Mouse (Mus musculus) ovary, adult 10 weeks (tissue): ENCODE data around the gene Olfr1535. TPM values are rescaled to one million over a fixed set of nuclear protein-coding genes. Genes with fewer than 3 reads are reported as not detected.

ENCODE experiments used
- polyA plus RNA-seq: library from polyadenylated mRNA; stranded (reverse); fragments of 350-450 nt; fragmentation: Illumina TruSeq; extraction: RNeasy Lipid Tissue Mini Kit (QIAGEN cat#74804); gene quantifications from one replicate; pipeline ENCODE4 v1.2.3, GENCODE M21; 2014

Olfr1535 gene
- not detected for polyA plus RNA-seq

DNA sequence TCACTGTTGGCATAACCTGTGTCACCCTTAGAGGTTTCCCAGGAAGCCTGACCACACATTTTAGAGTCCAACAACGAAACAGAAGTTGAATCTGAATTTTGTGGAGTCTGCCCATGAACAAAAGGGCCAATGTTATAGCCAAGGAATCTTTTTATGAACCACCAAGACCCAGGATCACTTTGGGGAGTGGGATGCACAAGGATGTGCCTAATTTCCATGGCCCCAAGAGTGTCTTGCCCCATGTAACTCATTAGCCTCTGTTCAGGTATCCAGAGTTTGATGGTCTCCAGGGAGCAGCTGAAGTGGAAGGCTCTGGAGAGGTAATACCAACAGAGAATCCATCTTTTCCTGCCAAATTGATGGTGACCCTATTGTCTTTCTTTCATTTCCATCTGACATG lies at the start of gene Olfr1535:
Olfr1535 (minus strand) TSS at position 101 of the 400 bp plus-strand sequence.

DNA sequence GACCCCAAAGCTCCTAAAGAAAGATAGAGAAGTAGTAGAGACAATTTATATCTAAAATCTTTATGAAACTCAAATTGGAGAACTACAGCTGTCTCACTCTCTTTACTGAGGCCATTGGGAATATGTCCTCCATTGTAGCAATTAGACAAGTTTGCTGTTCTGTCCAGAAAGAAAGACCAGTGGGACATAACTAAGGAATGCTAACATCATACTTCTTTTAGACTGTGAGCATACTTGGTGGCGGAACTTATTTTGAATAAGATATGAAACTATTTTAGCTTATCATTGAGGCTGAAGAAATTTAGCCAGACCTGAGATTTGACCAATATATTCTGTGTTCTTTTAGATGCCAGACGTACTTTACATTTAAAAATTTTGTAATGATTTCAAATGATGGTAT lies 22.0 kb upstream of the Olfr1535 start, which contains the start of gene Olfr1364:
Olfr1364 (minus strand) TSS at position 101 of the 400 bp plus-strand sequence.

DNA sequence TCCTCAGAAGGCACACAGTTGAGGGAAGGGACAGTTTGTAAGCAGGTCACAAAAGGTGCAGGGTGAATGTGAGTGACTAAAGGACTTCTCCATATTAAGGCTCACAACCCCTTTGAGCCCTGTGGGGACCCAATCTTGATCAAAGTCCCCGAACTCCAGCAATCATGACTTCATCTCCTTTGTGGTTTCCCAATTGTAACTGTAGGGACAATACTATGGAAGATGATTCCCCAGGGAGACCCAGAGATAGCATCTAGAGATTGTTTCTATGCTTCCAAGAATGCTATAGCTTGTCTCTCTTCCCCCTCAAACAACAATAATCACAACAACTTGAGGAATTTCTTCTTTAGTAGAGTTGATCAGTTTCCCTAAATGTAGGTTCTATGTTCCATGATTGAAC lies 17.0 kb downstream of the Olfr1535 start, which contains the start of gene Olfr1366:
Olfr1366 (minus strand) TSS at position 101 of the 400 bp plus-strand sequence.

DNA sequence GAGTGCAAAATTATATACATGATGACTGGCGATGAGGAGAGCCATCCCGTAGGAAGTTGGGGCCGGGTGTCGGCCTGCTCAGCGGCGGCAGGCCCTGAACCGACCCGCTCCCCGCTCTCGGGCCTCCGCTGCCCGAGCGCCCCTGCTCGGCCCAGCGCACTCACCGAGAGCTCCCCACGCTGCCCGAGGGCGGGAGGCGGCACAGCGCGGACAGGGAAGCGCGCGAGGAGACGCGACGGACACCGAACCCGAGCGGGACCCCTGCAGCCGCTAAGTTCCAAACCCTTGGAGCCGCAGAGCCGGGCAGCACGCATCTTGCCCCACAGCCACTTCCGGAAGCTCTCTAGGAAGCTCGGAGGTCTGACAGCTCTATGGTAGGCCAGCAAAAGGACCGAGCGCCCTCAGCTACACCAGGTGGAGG lies 28.9 kb downstream of the Olfr1535 start, which contains the start of gene Zkscan8:
Zkscan8 (minus strand) TSS at position 340 of the 421 bp plus-strand sequence.

Other genes starting within 250 kb of the Olfr1535 start
- 0.46 TPM for gene Gpx6, start 247.8 kb downstream of the Olfr1535 start, polyA plus RNA-seq
- gene Olfr1367, start 213.0 kb downstream of the Olfr1535 start, polyA plus RNA-seq = not detected
- gene Zscan12, start 197.1 kb downstream of the Olfr1535 start, polyA plus RNA-seq = 24.7 TPM
- 56.8 TPM for gene Zkscan3, start 157.1 kb downstream of the Olfr1535 start, polyA plus RNA-seq
- gene Pgbd1, start 118.8 kb downstream of the Olfr1535 start, polyA plus RNA-seq = 4.1 TPM
- gene Zscan26, start 106.2 kb downstream of the Olfr1535 start, polyA plus RNA-seq = 76.0 TPM
- gene Nkapl, start 91.4 kb downstream of the Olfr1535 start, polyA plus RNA-seq = 3.9 TPM
- gene Zkscan4, start 81.0 kb downstream of the Olfr1535 start, polyA plus RNA-seq = 3.7 TPM
- gene Gm10065, start 80.5 kb downstream of the Olfr1535 start, polyA plus RNA-seq = not detected
- gene AK157302, start 64.7 kb downstream of the Olfr1535 start, polyA plus RNA-seq = 4.8 TPM
- not detected for gene Gm11273, start 58.5 kb downstream of the Olfr1535 start, polyA plus RNA-seq
- 69.8 TPM for gene Zkscan8, start 28.8 kb downstream of the Olfr1535 start, polyA plus RNA-seq
- not detected for gene Olfr1366, start 17.1 kb downstream of the Olfr1535 start, polyA plus RNA-seq
- gene Olfr1364, start 21.9 kb upstream of the Olfr1535 start, polyA plus RNA-seq = not detected
- gene Olfr1362, start 54.1 kb upstream of the Olfr1535 start, polyA plus RNA-seq = not detected
- not detected for gene Olfr11, start 82.6 kb upstream of the Olfr1535 start, polyA plus RNA-seq
- not detected for gene Olfr1361, start 103.5 kb upstream of the Olfr1535 start, polyA plus RNA-seq
- gene Olfr1360, start 117.5 kb upstream of the Olfr1535 start, polyA plus RNA-seq = not detected
- not detected for gene Olfr1359, start 138.2 kb upstream of the Olfr1535 start, polyA plus RNA-seq
- not detected for gene Hist1h2bl, start 156.2 kb upstream of the Olfr1535 start, polyA plus RNA-seq
- gene Hist1h2ai, start 156.5 kb upstream of the Olfr1535 start, polyA plus RNA-seq = not detected
- not detected for gene Hist1h3h, start 157.8 kb upstream of the Olfr1535 start, polyA plus RNA-seq
- not detected for gene Hist1h2bm, start 162.2 kb upstream of the Olfr1535 start, polyA plus RNA-seq
- gene Hist1h4j, start 175.2 kb upstream of the Olfr1535 start, polyA plus RNA-seq = not detected
- not detected for gene Hist1h4k, start 190.6 kb upstream of the Olfr1535 start, polyA plus RNA-seq
- not detected for gene Hist1h2ak, start 193.9 kb upstream of the Olfr1535 start, polyA plus RNA-seq
- not detected for gene Hist1h2bn, start 194.2 kb upstream of the Olfr1535 start, polyA plus RNA-seq
- not detected for gene Hist1h1b, start 220.7 kb upstream of the Olfr1535 start, polyA plus RNA-seq
- gene Hist1h3i, start 223.5 kb upstream of the Olfr1535 start, polyA plus RNA-seq = not detected
- gene Hist1h2an, start 227.3 kb upstream of the Olfr1535 start, polyA plus RNA-seq = not detected
- not detected for gene Hist1h2bp, start 227.6 kb upstream of the Olfr1535 start, polyA plus RNA-seq